Mouse (Mus musculus): ENCODE data around the gene Sgms1. TPM values are rescaled to one million over a fixed set of nuclear protein-coding genes. Genes with fewer than 3 reads are reported as not detected.

Sgms1 gene
- total RNA-seq, 2 experiments from 2014 or later: 53.8 to 62.8 TPM

- DNase-seq: no peak
- intact Hi-C loops (cut with DNase I): no loop called here
- peak; percentile 8; the same call in 1 of the 2 replicates for TF ChIP-seq CTCF (IDR thresholded peaks at IDR 0.05)
- Histone ChIP-seq H3K4me3 (no peak overlapping the region), H3K27ac (no peak overlapping the region)
Measured at GRCm38 (mm10) chr19:32310483-32310882, 79.0 kb downstream of the Sgms1 start.

DNA sequence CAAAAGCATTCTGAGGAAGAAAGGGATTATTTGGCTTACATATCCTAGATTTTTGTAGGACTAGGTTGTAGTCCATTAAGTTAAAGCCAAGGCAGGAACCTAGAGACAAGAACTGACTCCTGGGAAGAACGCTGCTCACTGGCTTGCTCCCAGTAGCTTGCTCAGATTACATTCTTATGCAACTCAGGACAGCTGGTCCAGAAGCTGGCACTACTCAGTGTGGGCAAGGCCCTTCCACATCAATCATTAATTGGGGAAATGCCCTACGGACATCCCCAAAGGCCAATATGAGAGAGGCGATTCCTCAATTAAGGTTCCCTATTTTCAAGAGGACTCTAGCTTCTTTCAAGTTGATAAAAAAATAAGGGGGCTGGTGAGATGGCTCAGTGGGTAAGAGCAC lies 80.2 kb downstream of the Sgms1 start:
- DNase-seq: peak; percentile 85
- no peak overlapping the region for H3K4me3 ChIP-seq
- intact Hi-C loops (cut with DNase I): loop anchor here (5.0 kb wide), 1 partner anchor 97 kb away; no protein-coding TSS in a partner anchor
- peak overlapping the region; percentile 35; the same call in 1 of the 2 replicates for H3K27ac ChIP-seq
- TF ChIP-seq CTCF (IDR thresholded peaks at IDR 0.05): no peak

DNA sequence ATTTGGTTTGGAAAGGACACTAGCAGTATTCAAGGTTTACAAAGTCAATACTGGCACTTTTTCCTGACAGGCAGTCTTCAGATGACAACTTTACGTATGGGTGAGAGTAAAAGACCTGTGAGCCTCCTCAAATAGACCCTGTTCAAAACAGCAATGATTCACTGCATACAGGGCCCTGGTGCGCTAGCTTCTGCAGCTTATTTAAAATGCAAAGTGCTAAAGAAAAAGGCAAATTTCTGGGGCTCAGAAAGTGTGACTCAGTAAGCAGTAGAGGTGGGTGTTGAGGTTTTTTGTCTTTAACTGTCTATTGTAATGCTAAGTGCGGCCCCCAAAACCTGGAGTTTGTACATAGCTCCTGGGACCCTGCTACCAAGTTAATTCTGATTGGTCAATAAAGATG lies 81.2 kb downstream of the Sgms1 start:
- TF ChIP-seq CTCF (IDR thresholded peaks at IDR 0.05): no peak
- no peak for DNase-seq
- intact Hi-C loops (cut with DNase I): loop anchor here (5.0 kb wide), 1 partner anchor 96 kb away; no protein-coding TSS in a partner anchor
- no peak overlapping the region for H3K27ac ChIP-seq
- no peak overlapping the region for H3K4me3 ChIP-seq

DNA sequence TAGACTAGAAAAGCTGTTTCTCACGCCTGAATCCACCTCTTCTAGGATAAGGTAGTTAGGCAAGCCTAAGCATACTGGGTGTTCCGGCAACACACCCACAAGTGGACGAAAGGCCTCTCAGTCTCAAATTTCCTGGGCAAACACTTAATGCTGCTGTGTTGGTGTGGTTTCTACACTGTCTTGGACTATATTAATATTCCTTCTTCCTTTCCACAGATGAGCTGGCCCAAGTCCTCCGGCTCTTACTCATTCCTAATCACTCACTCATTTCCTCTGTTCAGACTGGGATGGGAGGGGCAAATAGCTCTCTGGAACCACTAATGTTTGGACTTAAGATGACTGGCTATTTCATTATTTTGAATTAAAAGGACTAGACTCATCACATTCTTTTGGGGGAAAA lies 84.6 kb downstream of the Sgms1 start:
- intact Hi-C loops (cut with DNase I): loop anchor here (5.0 kb wide), 1 partner anchor 93 kb away; no protein-coding TSS in a partner anchor
- H3K4me3 ChIP-seq: peak overlapping the region; percentile 27
- TF ChIP-seq CTCF (IDR thresholded peaks at IDR 0.05): no peak
- peak overlapping the region; percentile 91 for H3K27ac ChIP-seq
- DNase-seq: peak; percentile 76

DNA sequence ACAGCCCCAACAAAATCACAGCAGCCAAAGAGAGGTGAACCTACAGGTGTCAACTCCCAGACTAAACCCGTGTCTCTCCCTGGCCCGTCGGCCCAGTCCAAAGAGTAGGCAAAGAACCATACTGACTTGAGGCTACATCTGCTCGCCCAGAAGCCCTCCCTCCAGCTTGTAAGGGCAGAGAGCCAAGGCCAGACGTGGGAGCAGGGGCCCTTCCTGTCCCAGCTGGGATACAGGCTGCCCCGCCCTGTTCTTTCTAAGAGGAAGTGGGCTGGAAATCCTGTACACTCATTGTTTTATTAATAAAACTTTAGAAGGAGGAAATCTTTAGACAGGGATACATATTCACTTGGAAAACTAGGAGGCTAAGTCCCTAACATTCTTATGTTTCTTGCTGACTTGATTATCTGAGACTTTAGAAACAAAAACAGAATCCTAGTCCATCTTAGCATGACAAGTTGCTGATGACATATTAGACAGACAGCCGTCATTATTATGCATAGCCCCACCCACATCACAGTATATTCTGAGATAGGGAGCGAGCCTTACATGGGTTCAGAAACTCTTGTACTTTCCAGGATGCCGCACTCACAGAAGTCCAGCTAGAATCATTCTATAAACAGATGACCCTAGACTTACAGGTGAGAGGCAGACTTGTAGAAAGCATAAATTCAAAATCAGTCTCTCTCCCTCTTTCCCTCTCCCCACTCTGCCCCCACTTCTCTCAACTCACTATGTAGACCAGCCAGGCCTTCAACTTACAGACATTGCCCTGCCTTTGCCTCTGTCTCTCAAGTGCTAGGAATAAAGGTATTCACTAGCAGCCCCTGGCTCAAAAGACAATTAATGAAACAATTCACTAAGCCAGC lies 85.3 kb downstream of the Sgms1 start:
- DNase-seq: peak; percentile 84
- Histone ChIP-seq H3K27ac (peak overlapping the region; percentile 91), H3K4me3 (peak overlapping the region; percentile 27)
- intact Hi-C loops (cut with DNase I): no loop called here
- TF ChIP-seq CTCF (IDR thresholded peaks at IDR 0.05): no peak

DNA sequence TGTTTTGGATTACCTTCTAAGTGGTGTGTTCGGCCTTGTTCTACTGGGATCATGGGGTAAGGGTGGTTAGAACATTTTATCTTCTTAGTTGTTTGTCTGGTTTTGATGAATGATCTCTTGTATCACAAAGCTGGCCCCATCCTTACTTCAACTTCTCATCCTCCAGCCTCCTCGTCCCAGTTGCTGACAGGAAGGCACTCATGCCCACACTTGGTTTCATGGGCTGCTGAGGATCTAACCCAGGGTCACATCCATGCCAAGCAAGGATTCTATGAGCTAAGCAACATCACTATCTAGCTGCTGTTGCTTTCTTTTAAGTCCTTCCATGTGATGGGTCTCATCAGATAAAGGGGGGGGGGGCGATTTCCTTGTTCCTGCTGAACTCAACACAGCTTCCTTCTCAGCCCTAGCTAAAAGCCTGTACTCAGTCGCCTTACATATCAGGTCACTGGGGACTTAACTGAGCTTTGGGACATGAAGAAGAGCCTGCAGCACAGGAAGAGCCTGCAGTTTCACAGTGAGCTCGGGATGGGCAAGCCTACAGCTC lies 86.6 kb downstream of the Sgms1 start:
- DNase-seq: no peak

GRCm38 (mm10) chr19:32301568-32301967 lies 87.9 kb downstream of the Sgms1 start:
- Histone ChIP-seq H3K4me3 (no peak overlapping the region), H3K27ac (peak overlapping the region; percentile 0; the same call in 1 of the 2 replicates)
- intact Hi-C loops (cut with DNase I): no loop called here
- TF ChIP-seq CTCF (IDR thresholded peaks at IDR 0.05): no peak
- no peak for DNase-seq

More for the DNA sequence above, 86.6 kb downstream of the Sgms1 start:
- H3K4me3 ChIP-seq: no peak overlapping the region
- no peak for TF ChIP-seq CTCF (IDR thresholded peaks at IDR 0.05)
- H3K27ac ChIP-seq: peak overlapping the region; percentile 91
- intact Hi-C loops (cut with DNase I): no loop called here

- intact Hi-C loops (cut with DNase I): no loop called here
- Histone ChIP-seq H3K4me3 (no peak overlapping the region), H3K27ac (no peak overlapping the region)
- DNase-seq: no peak
- no peak for TF ChIP-seq CTCF (IDR thresholded peaks at IDR 0.05)
Measured at GRCm38 (mm10) chr19:32298221-32298620, 91.3 kb downstream of the Sgms1 start.

DNA sequence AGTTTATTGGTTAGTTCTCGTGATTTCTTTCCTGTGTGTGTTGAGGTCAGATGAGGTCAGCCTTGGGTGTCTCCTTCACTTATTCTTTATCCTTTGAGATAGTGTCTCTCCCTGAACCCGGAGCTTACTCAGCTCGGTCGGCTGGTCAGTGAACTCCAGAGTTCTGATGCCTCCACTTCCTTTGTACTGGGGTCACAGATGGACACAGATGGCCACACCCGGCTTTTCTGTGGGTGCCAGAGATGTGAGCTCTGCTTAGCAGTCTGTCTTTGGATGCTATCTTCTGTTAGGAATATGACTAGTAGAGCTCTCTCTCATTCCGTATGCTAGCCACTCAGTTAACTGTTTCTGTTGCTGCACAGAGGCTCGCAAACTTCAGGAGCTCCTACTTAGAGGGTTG lies 92.7 kb downstream of the Sgms1 start:
- Histone ChIP-seq H3K27ac (peak overlapping the region; percentile 6; the same call in 1 of the 2 replicates), H3K4me3 (no peak overlapping the region)
- intact Hi-C loops (cut with DNase I): no loop called here
- no peak for TF ChIP-seq CTCF (IDR thresholded peaks at IDR 0.05)
- no peak for DNase-seq

DNA sequence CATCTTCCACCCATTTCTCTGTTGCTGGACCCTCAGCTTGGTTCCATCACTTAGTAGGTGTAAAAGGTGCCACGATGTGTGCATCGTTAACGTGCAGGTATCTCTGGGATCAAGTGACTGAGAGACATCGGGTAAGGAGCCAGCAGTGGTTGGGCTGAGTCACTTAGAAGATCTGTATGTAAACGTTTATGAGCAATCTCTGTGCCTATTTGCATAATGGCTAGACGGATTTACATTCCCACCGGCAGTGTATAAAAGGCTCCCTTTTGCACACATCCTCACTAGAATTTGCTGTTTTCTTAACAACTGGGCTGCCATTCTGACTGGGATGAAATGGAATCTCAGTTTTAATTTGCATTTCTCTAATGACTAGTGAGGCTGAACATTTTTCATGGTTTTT lies 93.9 kb downstream of the Sgms1 start:
- intact Hi-C loops (cut with DNase I): no loop called here
- DNase-seq: no peak
- H3K27ac ChIP-seq: no peak overlapping the region
- H3K4me3 ChIP-seq: no peak overlapping the region
- no peak for TF ChIP-seq CTCF (IDR thresholded peaks at IDR 0.05)

GRCm38 (mm10) chr19:32292782-32293776 lies 96.4 kb downstream of the Sgms1 start:
- Histone ChIP-seq H3K27ac (peak overlapping the region; percentile 85), H3K4me3 (peak overlapping the region; percentile 63)
- no peak for TF ChIP-seq CTCF (IDR thresholded peaks at IDR 0.05)
- DNase-seq: no peak
- intact Hi-C loops (cut with DNase I): no loop called here

- intact Hi-C loops (cut with DNase I): no loop called here
- Histone ChIP-seq H3K4me3 (peak overlapping the region; percentile 63), H3K27ac (peak overlapping the region; percentile 85)
- no peak for TF ChIP-seq CTCF (IDR thresholded peaks at IDR 0.05)
- DNase-seq: no peak
Measured at GRCm38 (mm10) chr19:32292067-32292739, 97.3 kb downstream of the Sgms1 start.
